Mouse (Mus musculus) liver, adult 2 months (tissue): ENCODE data around the gene Fshr.

Source experiments
- CTCF ChIP-seq: fragments of 200-500 bp; IDR thresholded peaks from 2 replicates; pipeline ENCODE4 v1.5.1; 2011; ENCODE audit warnings: low read depth, low read length, control low read depth
- POLR2A ChIP-seq: fragments of 200-500 bp; IDR thresholded peaks from 2 replicates; pipeline ENCODE4 v1.6.1; 2011; ENCODE audit warnings: low read length, control low read depth; ENCODE audit not compliant: insufficient read depth; ENCODE audit errors: extremely low read depth

- TF ChIP-seq CTCF (no peak), POLR2A (no peak)
Measured at GRCm38 (mm10) chr17:88966028-88966427, 234.4 kb downstream of the Fshr start.
